Mouse (Mus musculus) heart, embryonic 13.5 days (tissue): Measurements from ENCODE around the gene Klhdc7b. TPM values are rescaled to one million over a fixed set of nuclear protein-coding genes. Genes with fewer than 3 reads are reported as not detected.
"Not testable (repeated sequence)": the region's sequence is repeated elsewhere in the genome, so short reads cannot be mapped to it uniquely, and the experiment has no call there.

Experiments used
- ATAC-seq: fragments of 200-750 bp; cut with Nextera tagmentation; 2 replicates; pipeline ENCODE4 v1.8.0; 2017; ENCODE audit warnings: moderate TSS enrichment; ENCODE audit not compliant: insufficient number of reproducible peaks, low FRiP score, low TSS enrichment; ENCODE audit errors: extremely low read depth
- H3K27ac ChIP-seq: fragments of 300-500 bp; sonication (generic); replicated peaks from 2 replicates; pipeline ENCODE4 v1.5.1; 2015; ENCODE audit warnings: moderate library complexity, mild to moderate bottlenecking, inconsistent platforms
- H3K27me3 ChIP-seq: fragments of 300-500 bp; sonication (generic); replicated peaks from 2 replicates; pipeline ENCODE4 v1.6.1; 2015; ENCODE audit warnings: mild to moderate bottlenecking, inconsistent platforms
- H3K36me3 ChIP-seq: fragments of 300-500 bp; sonication (generic); 2 replicates; pipeline ENCODE4 v1.6.1; 2015; ENCODE audit warnings: mild to moderate bottlenecking, inconsistent platforms
- H3K4me1 ChIP-seq: fragments of 300-500 bp; sonication (generic); 2 replicates; pipeline ENCODE4 v1.6.1; 2015; ENCODE audit warnings: inconsistent platforms
- H3K4me2 ChIP-seq: fragments of 300-500 bp; sonication (generic); 2 replicates; pipeline ENCODE4 v1.6.1; 2015; ENCODE audit warnings: inconsistent platforms, mild to moderate bottlenecking, moderate library complexity
- H3K4me3 ChIP-seq: fragments of 300-500 bp; sonication (generic); 2 replicates; pipeline ENCODE4 v1.5.1; 2015; ENCODE audit warnings: moderate library complexity, mild to moderate bottlenecking, inconsistent platforms
- H3K9ac ChIP-seq: fragments of 300-500 bp; sonication (generic); 2 replicates; pipeline ENCODE4 v1.6.1; 2015; ENCODE audit warnings: inconsistent platforms, mild to moderate bottlenecking, moderate library complexity
- H3K9me3 ChIP-seq: fragments of 300-500 bp; sonication (generic); 2 replicates; pipeline ENCODE4 v1.6.1; 2016; ENCODE audit warnings: inconsistent platforms
- whole genome bisulfite sequencing: fragments of 180-500 bp; shearing (Covaris S2); methylation state at CpG from one replicate; pipeline ENCODE4 v1.1.7; 2015; ENCODE audit warnings: mixed read lengths; 5-methylcytosine and 5-hydroxymethylcytosine counted together
- polyA plus RNA-seq: library from polyadenylated mRNA; unstranded; fragments of >200 nt; fragmentation: Nextera tagmentation; extraction: Ambion mirVana; gene quantifications from 2 replicates; pipeline ENCODE4 v1.2.1, GENCODE M21; 2015

The Klhdc7b gene
- polyA plus RNA-seq, 1 experiment from 2014 or later = not detected

GRCm38 (mm10) chr15:89428821-89429351, 44.2 kb downstream of the Klhdc7b start:
- H3K27ac ChIP-seq = peak overlapping the region; percentile 98
- H3K4me1 ChIP-seq = peaks cover 54% of the 10 kb centered on the region
- H3K4me3 ChIP-seq = peak overlapping the region; percentile 78
- 4% methylated on average over 22 of the region's 22 CpGs for WGBS
- 0 out of 2 replicates have a peak, but pooled peaks have one; percentile 15 for ATAC-seq
- peak overlapping the region; percentile 93 for H3K4me2 ChIP-seq
- peak overlapping the region; percentile 87 for H3K9ac ChIP-seq
- peaks cover 32% of the 10 kb centered on the region for H3K36me3 ChIP-seq
- H3K27me3 ChIP-seq = no peaks in the 10 kb centered on the region
- no peaks in the 10 kb centered on the region for H3K9me3 ChIP-seq

GRCm38 (mm10) chr15:89429352-89430221, 44.9 kb downstream of the Klhdc7b start, which contains the start of the genes C730034F03Rik, Gm44502 and Chkb:
Gene C730034F03Rik (plus strand): TSS chr15:89429589.
Gene Gm44502 (minus strand): TSS chr15:89429696.
Gene Chkb (minus strand): TSS chr15:89429908.
- no peaks in the 10 kb centered on the region for H3K27me3 ChIP-seq
- peaks cover 25% of the 10 kb centered on the region for H3K36me3 ChIP-seq
- H3K27ac ChIP-seq = peak within 1 kb of the TSS; percentile 98
- H3K4me2 ChIP-seq = peak within 1 kb of the TSS; percentile 93
- ATAC-seq = peak; percentile 85
- WGBS = under 1% methylated on average over 70 of the region's 70 CpGs
- peak within 1 kb of the TSS; percentile 87 for H3K9ac ChIP-seq
- peaks cover 47% of the 10 kb centered on the region for H3K4me1 ChIP-seq
- peak within 1 kb of the TSS; percentile 78 for H3K4me3 ChIP-seq
- no peaks in the 10 kb centered on the region for H3K9me3 ChIP-seq

- Histone ChIP-seq H3K36me3 (peaks cover 24% of the 10 kb centered on the region), H3K4me1 (peaks cover 45% of the 10 kb centered on the region), H3K27ac (peak overlapping the region; percentile 98), H3K4me2 (peak overlapping the region; percentile 93), H3K27me3 (no peaks in the 10 kb centered on the region), H3K9me3 (no peaks in the 10 kb centered on the region), H3K4me3 (peak overlapping the region; percentile 78), H3K9ac (peak overlapping the region; percentile 87)
- ATAC-seq = no peak
- 38% methylated on average over 6 of the region's 6 CpGs for whole genome bisulfite sequencing
These were observed 45.6 kb downstream of the Klhdc7b start for GRCm38 (mm10) chr15:89430341-89430740.

- H3K27me3 ChIP-seq, ATAC-seq, H3K27ac ChIP-seq, H3K9me3 ChIP-seq: not testable (repeated sequence)
- WGBS = 76% methylated on average over 9 of the region's 9 CpGs
- Histone ChIP-seq H3K36me3 (peaks cover 24% of the 10 kb centered on the region), H3K4me2 (peak overlapping the region; percentile 93; the same call in 1 of the 2 replicates), H3K4me1 (peaks cover 41% of the 10 kb centered on the region), H3K9ac (0 out of 2 replicates have a peak overlapping the region, but pooled peaks have one; percentile 17), H3K4me3 (peak overlapping the region; percentile 78; the same call in 1 of the 2 replicates)
These were observed 46.1 kb downstream of the Klhdc7b start for GRCm38 (mm10) chr15:89430771-89431170.

- ATAC-seq = no peak
- no peaks in the 10 kb centered on the region for H3K9me3 ChIP-seq
- H3K4me1 ChIP-seq = peaks cover 36% of the 10 kb centered on the region
- H3K27me3 ChIP-seq = no peaks in the 10 kb centered on the region
- WGBS = 77% methylated on average over 3 of the region's 3 CpGs
- H3K27ac ChIP-seq = no peak overlapping the region
- no peak overlapping the region for H3K4me2 ChIP-seq
- 0 out of 2 replicates have a peak overlapping the region, but pooled peaks have one; percentile 17 for H3K9ac ChIP-seq
- peaks cover 20% of the 10 kb centered on the region for H3K36me3 ChIP-seq
- H3K4me3 ChIP-seq = no peak overlapping the region
These were observed 46.6 kb downstream of the Klhdc7b start for GRCm38 (mm10) chr15:89431271-89431670.

- 90% methylated on average over 6 of the region's 6 CpGs for WGBS
- Histone ChIP-seq H3K4me1 (peaks cover 30% of the 10 kb centered on the region), H3K4me3 (no peak overlapping the region), H3K9ac (no peak overlapping the region), H3K36me3 (peaks cover 15% of the 10 kb centered on the region), H3K4me2 (no peak overlapping the region), H3K27me3 (no peaks in the 10 kb centered on the region), H3K9me3 (no peaks in the 10 kb centered on the region), H3K27ac (no peak overlapping the region)
- ATAC-seq = no peak
These were observed 47.1 kb downstream of the Klhdc7b start for GRCm38 (mm10) chr15:89431806-89432205.

- H3K9me3 ChIP-seq = no peaks in the 10 kb centered on the region
- no peak for ATAC-seq
- H3K27me3 ChIP-seq = no peaks in the 10 kb centered on the region
- 65% methylated on average over 4 of the region's 4 CpGs for WGBS
- no peak overlapping the region for H3K27ac ChIP-seq
- H3K4me3 ChIP-seq = no peak overlapping the region
- peaks cover 3% of the 10 kb centered on the region for H3K36me3 ChIP-seq
- no peak overlapping the region for H3K9ac ChIP-seq
- H3K4me2 ChIP-seq = no peak overlapping the region
- H3K4me1 ChIP-seq = peaks cover 28% of the 10 kb centered on the region
These were observed 48.2 kb downstream of the Klhdc7b start for GRCm38 (mm10) chr15:89432946-89433345.

GRCm38 (mm10) chr15:89434136-89434535, 49.4 kb downstream of the Klhdc7b start:
- Histone ChIP-seq H3K9me3 (no peaks in the 10 kb centered on the region), H3K4me3 (no peak overlapping the region), H3K9ac (no peak overlapping the region), H3K27me3 (no peaks in the 10 kb centered on the region), H3K4me1 (peaks cover 18% of the 10 kb centered on the region), H3K27ac (no peak overlapping the region), H3K36me3 (no peaks in the 10 kb centered on the region), H3K4me2 (no peak overlapping the region)
- no peak for ATAC-seq
- WGBS = 69% methylated on average over 3 of the region's 3 CpGs

- Histone ChIP-seq H3K27ac (no peak overlapping the region), H3K9me3 (no peaks in the 10 kb centered on the region), H3K9ac (no peak overlapping the region), H3K4me3 (no peak overlapping the region), H3K4me1 (peaks cover 11% of the 10 kb centered on the region), H3K4me2 (no peak overlapping the region), H3K27me3 (no peaks in the 10 kb centered on the region), H3K36me3 (no peaks in the 10 kb centered on the region)
- 80% methylated on average over 5 of the region's 5 CpGs for WGBS
- ATAC-seq = no peak
These were observed 51.2 kb downstream of the Klhdc7b start for GRCm38 (mm10) chr15:89435878-89436277.
